Mouse (Mus musculus) ES-Bruce4 (cell line): Measurements from ENCODE around the gene Pip4k2a. TPM values are rescaled to one million over a fixed set of nuclear protein-coding genes. Genes with fewer than 3 reads are reported as not detected.

Source experiments
- H3K27ac ChIP-seq: 2 replicates; pipeline ENCODE4 v1.5.1; 2012; ENCODE audit warnings: low read length, inconsistent platforms; ENCODE audit not compliant: insufficient read depth
- H3K27me3 ChIP-seq: 2 replicates; pipeline ENCODE4 v1.6.1; 2012; ENCODE audit warnings: mild to moderate bottlenecking, low read length, inconsistent platforms; ENCODE audit not compliant: control insufficient read depth, poor library complexity, insufficient read depth, severe bottlenecking
- H3K36me3 ChIP-seq: 2 replicates; pipeline ENCODE4 v1.6.1; 2012; ENCODE audit warnings: inconsistent platforms, mild to moderate bottlenecking, low read length, moderate library complexity; ENCODE audit not compliant: control insufficient read depth, poor library complexity, insufficient read depth, severe bottlenecking
- H3K4me1 ChIP-seq: one replicate; pipeline ENCODE4 v1.8.1; 2011; ENCODE audit warnings: low read length; ENCODE audit not compliant: control insufficient read depth, insufficient read depth
- H3K4me3 ChIP-seq: 2 replicates; pipeline ENCODE4 v1.5.1; 2011; ENCODE audit warnings: low read depth, mild to moderate bottlenecking, low read length
- H3K9ac ChIP-seq: 2 replicates; pipeline ENCODE4 v1.6.1; 2012; ENCODE audit warnings: low read depth, mild to moderate bottlenecking, inconsistent platforms; ENCODE audit not compliant: poor library complexity, severe bottlenecking
- H3K9me3 ChIP-seq: replicated peaks from 2 replicates; pipeline ENCODE4 v1.6.1; 2012; ENCODE audit warnings: mild to moderate bottlenecking, low read length, inconsistent platforms; ENCODE audit not compliant: control insufficient read depth, poor library complexity, insufficient read depth, severe bottlenecking
- CTCF ChIP-seq: IDR thresholded peaks from one replicate; pipeline ENCODE4 v1.8.1; 2011; ENCODE audit warnings: low read depth, low read length
- EP300 ChIP-seq: IDR thresholded peaks from 2 replicates; pipeline ENCODE4 v1.6.1; 2011; ENCODE audit warnings: low read depth, low read length; ENCODE audit not compliant: insufficient read depth
- POLR2A ChIP-seq: IDR thresholded peaks from one replicate; pipeline ENCODE4 v1.8.1; 2011; ENCODE audit warnings: low read length; ENCODE audit not compliant: insufficient read depth
- polyA plus RNA-seq: library from polyadenylated mRNA; stranded (reverse); fragments of >200 nt; gene quantifications from 2 replicates; pipeline ENCODE4 v1.2.4, GENCODE M21; 2011; ENCODE audit warnings: low read depth; ENCODE audit not compliant: missing spikeins, insufficient read depth, insufficient read length

Gene Pip4k2a
- polyA plus RNA-seq, 1 experiment: 9.6 TPM

- H3K27ac ChIP-seq: no peak overlapping the region
- H3K27me3 ChIP-seq: peaks cover 3% of the 10 kb centered on the region
- H3K4me1 ChIP-seq: no peaks in the 10 kb centered on the region
- H3K9ac ChIP-seq: no peak overlapping the region
- H3K36me3 ChIP-seq: no peaks in the 10 kb centered on the region
- TF ChIP-seq CTCF: no peak
- no peak for TF ChIP-seq EP300
- TF ChIP-seq POLR2A: no peak
- H3K4me3 ChIP-seq: no peak overlapping the region
- H3K9me3 ChIP-seq: no peaks in the 10 kb centered on the region
Measured at GRCm38 (mm10) chr2:18801281-18801862, 196.6 kb downstream of the Pip4k2a start.

GRCm38 (mm10) chr2:18800646-18801251 lies 197.2 kb downstream of the Pip4k2a start:
- Histone ChIP-seq H3K27me3 (peaks cover 3% of the 10 kb centered on the region), H3K27ac (no peak overlapping the region), H3K4me3 (no peak overlapping the region), H3K9me3 (no peaks in the 10 kb centered on the region), H3K9ac (no peak overlapping the region; the same call in 1 of the 2 replicates), H3K36me3 (no peaks in the 10 kb centered on the region), H3K4me1 (no peaks in the 10 kb centered on the region)
- TF ChIP-seq POLR2A (no peak), CTCF (no peak), EP300 (no peak)

- Histone ChIP-seq H3K27me3 (peaks cover 3% of the 10 kb centered on the region), H3K4me1 (no peaks in the 10 kb centered on the region), H3K9me3 (no peaks in the 10 kb centered on the region), H3K4me3 (peak overlapping the region; percentile 40), H3K36me3 (no peaks in the 10 kb centered on the region), H3K9ac (no peak overlapping the region; the same call in 1 of the 2 replicates), H3K27ac (no peak overlapping the region)
- no peak for TF ChIP-seq EP300
- no peak for TF ChIP-seq POLR2A
- no peak for TF ChIP-seq CTCF
Measured at GRCm38 (mm10) chr2:18799966-18800645, 197.8 kb downstream of the Pip4k2a start.

DNA sequence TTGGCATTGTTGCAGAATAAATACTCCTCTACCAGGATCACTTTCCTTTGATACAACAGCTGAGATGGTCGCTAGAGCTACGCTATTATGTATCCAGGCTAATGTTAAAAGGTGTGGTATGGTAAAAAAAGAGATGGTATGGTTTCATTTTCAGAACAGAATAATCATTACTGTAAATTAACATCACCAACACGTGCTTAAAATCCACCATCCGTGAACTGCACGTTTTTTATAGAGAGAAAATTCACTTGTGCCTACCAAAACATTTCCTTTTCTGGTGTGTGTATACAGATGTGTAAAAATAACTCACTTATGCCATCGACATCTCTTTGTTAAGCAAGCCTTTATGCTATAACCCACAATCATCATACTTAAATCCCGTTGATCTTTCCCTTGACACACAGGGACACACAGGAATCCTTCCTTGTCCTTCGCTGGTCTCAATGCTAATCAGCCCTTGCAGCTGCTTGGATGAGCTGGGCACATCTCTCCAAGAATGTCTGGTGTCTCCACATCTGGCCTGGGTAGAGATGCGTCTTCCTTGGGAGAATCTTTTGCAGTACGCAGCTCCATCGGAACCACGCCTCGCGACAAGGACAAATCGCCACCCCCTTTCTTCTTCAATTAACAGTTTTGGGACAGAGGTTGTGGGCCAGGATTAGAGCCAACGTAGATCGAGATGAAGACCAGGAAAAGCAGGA lies 198.5 kb downstream of the Pip4k2a start:
- no peak overlapping the region for H3K9ac ChIP-seq
- no peaks in the 10 kb centered on the region for H3K9me3 ChIP-seq
- peaks cover 3% of the 10 kb centered on the region for H3K27me3 ChIP-seq
- TF ChIP-seq EP300 (no peak), POLR2A (no peak), CTCF (no peak)
- H3K4me3 ChIP-seq: peak overlapping the region; percentile 40
- no peaks in the 10 kb centered on the region for H3K36me3 ChIP-seq
- no peaks in the 10 kb centered on the region for H3K4me1 ChIP-seq
- H3K27ac ChIP-seq: no peak overlapping the region

GRCm38 (mm10) chr2:18797776-18798175 lies 200.2 kb downstream of the Pip4k2a start:
- no peaks in the 10 kb centered on the region for H3K36me3 ChIP-seq
- no peak overlapping the region for H3K4me3 ChIP-seq
- no peaks in the 10 kb centered on the region for H3K9me3 ChIP-seq
- H3K27ac ChIP-seq: no peak overlapping the region
- TF ChIP-seq POLR2A (no peak), CTCF (no peak), EP300 (no peak)
- H3K9ac ChIP-seq: no peak overlapping the region
- H3K27me3 ChIP-seq: peaks cover 3% of the 10 kb centered on the region
- H3K4me1 ChIP-seq: no peaks in the 10 kb centered on the region

GRCm38 (mm10) chr2:18794261-18794660 lies 203.7 kb downstream of the Pip4k2a start:
- no peak for TF ChIP-seq POLR2A
- no peak for TF ChIP-seq CTCF
- TF ChIP-seq EP300: no peak
- Histone ChIP-seq H3K9me3 (no peaks in the 10 kb centered on the region), H3K4me3 (no peak overlapping the region), H3K27ac (no peak overlapping the region), H3K4me1 (no peaks in the 10 kb centered on the region), H3K36me3 (no peaks in the 10 kb centered on the region), H3K27me3 (no peaks in the 10 kb centered on the region), H3K9ac (no peak overlapping the region)

Other genes with a start within 250 kb of the Pip4k2a start
- gene 4930426L09Rik, start 217 bp upstream of the Pip4k2a start, polyA plus RNA-seq: not detected in 2 replicates
- not detected in 2 replicates for gene Armc3, start 201.2 kb upstream of the Pip4k2a start, polyA plus RNA-seq